Mouse (Mus musculus): Measurements from ENCODE around the gene Trim41. TPM values are rescaled to one million over a fixed set of nuclear protein-coding genes. Genes with fewer than 3 reads are reported as not detected.
"Not testable (repeated sequence)": the region's sequence is repeated elsewhere in the genome, so short reads cannot be mapped to it uniquely, and the experiment has no call there.

The Trim41 gene
- polyA plus RNA-seq, 1 experiment from 2014 or later: 6.2 TPM

GRCm38 (mm10) chr11:48846362-48846761 is 29.2 kb upstream of the Trim41 start:
- H3K9ac ChIP-seq (replicated peaks); ATAC-seq (ENCODE audit: low FRiP score, low read depth); H3K9me3 ChIP-seq; H3K27ac ChIP-seq (replicated peaks); H3K4me2 ChIP-seq (replicated peaks); H3K4me3 ChIP-seq; H3K36me3 ChIP-seq; H3K4me1 ChIP-seq: not testable (repeated sequence)
- H3K27me3 ChIP-seq: peaks cover 48% of the 10 kb centered on the region
- 86% methylated on average over 2 of the region's 2 CpGs for WGBS

GRCm38 (mm10) chr11:48845244-48845815 is 28.2 kb upstream of the Trim41 start:
- no peak overlapping the region for H3K27ac ChIP-seq (replicated peaks)
- ATAC-seq (ENCODE audit: low FRiP score, low read depth): no peak
- H3K9me3 ChIP-seq: no peaks in the 10 kb centered on the region
- peaks cover 51% of the 10 kb centered on the region for H3K27me3 ChIP-seq
- no peak overlapping the region for H3K9ac ChIP-seq (replicated peaks)
- 41% methylated on average over 13 of the region's 13 CpGs for WGBS
- no peak overlapping the region for H3K4me2 ChIP-seq (replicated peaks)
- no peak overlapping the region for H3K4me3 ChIP-seq
- H3K4me1 ChIP-seq: no peaks in the 10 kb centered on the region
- H3K36me3 ChIP-seq: no peaks in the 10 kb centered on the region

GRCm38 (mm10) chr11:48844309-48844708 is 27.2 kb upstream of the Trim41 start:
- Histone ChIP-seq H3K27ac (replicated peaks) (no peak overlapping the region), H3K9me3 (no peaks in the 10 kb centered on the region), H3K4me1 (no peaks in the 10 kb centered on the region), H3K27me3 (peaks cover 51% of the 10 kb centered on the region), H3K4me3 (no peak overlapping the region), H3K36me3 (no peaks in the 10 kb centered on the region), H3K4me2 (replicated peaks) (no peak overlapping the region), H3K9ac (replicated peaks) (no peak overlapping the region)
- WGBS: 54% methylated on average over 6 of the region's 6 CpGs
- ATAC-seq (ENCODE audit: low FRiP score, low read depth): no peak

- Histone ChIP-seq H3K4me2 (replicated peaks) (no peak overlapping the region), H3K4me3 (no peak overlapping the region), H3K36me3 (no peaks in the 10 kb centered on the region), H3K4me1 (peaks cover 6% of the 10 kb centered on the region; the same call in 1 of the 2 replicates), H3K9me3 (no peaks in the 10 kb centered on the region), H3K9ac (replicated peaks) (no peak overlapping the region), H3K27me3 (peaks cover 54% of the 10 kb centered on the region), H3K27ac (replicated peaks) (no peak overlapping the region)
- WGBS: 85% methylated on average over 11 of the region's 11 CpGs
- ATAC-seq (ENCODE audit: low FRiP score, low read depth): no peak
These were observed 26.0 kb upstream of the Trim41 start for GRCm38 (mm10) chr11:48843202-48843601.

GRCm38 (mm10) chr11:48842378-48842792 is 25.2 kb upstream of the Trim41 start:
- Histone ChIP-seq H3K27me3 (peaks cover 47% of the 10 kb centered on the region), H3K9ac (replicated peaks) (no peak overlapping the region), H3K36me3 (no peaks in the 10 kb centered on the region), H3K4me2 (replicated peaks) (no peak overlapping the region), H3K4me3 (no peak overlapping the region), H3K9me3 (no peaks in the 10 kb centered on the region), H3K4me1 (peaks cover 8% of the 10 kb centered on the region; the same call in 1 of the 2 replicates), H3K27ac (replicated peaks) (no peak overlapping the region)
- no peak for ATAC-seq (ENCODE audit: low FRiP score, low read depth)
- whole genome bisulfite sequencing: 81% methylated on average over 4 of the region's 4 CpGs

- H3K4me2 ChIP-seq (replicated peaks): no peak overlapping the region
- H3K36me3 ChIP-seq: no peaks in the 10 kb centered on the region
- WGBS: 91% methylated on average over 5 of the region's 5 CpGs
- no peak overlapping the region for H3K9ac ChIP-seq (replicated peaks)
- H3K4me3 ChIP-seq: no peak overlapping the region
- no peaks in the 10 kb centered on the region for H3K9me3 ChIP-seq
- H3K4me1 ChIP-seq: peaks cover 11% of the 10 kb centered on the region; the same call in 1 of the 2 replicates
- no peak overlapping the region for H3K27ac ChIP-seq (replicated peaks)
- ATAC-seq (ENCODE audit: low FRiP score, low read depth): no peak
- peaks cover 57% of the 10 kb centered on the region for H3K27me3 ChIP-seq
These were observed 24.1 kb upstream of the Trim41 start for GRCm38 (mm10) chr11:48841213-48841612.

- H3K36me3 ChIP-seq: no peaks in the 10 kb centered on the region
- H3K4me2 ChIP-seq (replicated peaks): no peak overlapping the region
- H3K9ac ChIP-seq (replicated peaks): no peak overlapping the region
- H3K27me3 ChIP-seq: peaks cover 60% of the 10 kb centered on the region
- H3K27ac ChIP-seq (replicated peaks): no peak overlapping the region
- ATAC-seq (ENCODE audit: low FRiP score, low read depth): no peak
- no peak overlapping the region for H3K4me3 ChIP-seq
- peaks cover 11% of the 10 kb centered on the region; the same call in 1 of the 2 replicates for H3K4me1 ChIP-seq
- no peaks in the 10 kb centered on the region for H3K9me3 ChIP-seq
These were observed 23.7 kb upstream of the Trim41 start for GRCm38 (mm10) chr11:48840805-48841204.

GRCm38 (mm10) chr11:48838879-48839680 is 21.9 kb upstream of the Trim41 start:
- H3K4me2 ChIP-seq (replicated peaks): peak overlapping the region; percentile 74
- no peaks in the 10 kb centered on the region for H3K36me3 ChIP-seq
- no peak overlapping the region for H3K27ac ChIP-seq (replicated peaks)
- H3K9me3 ChIP-seq: no peaks in the 10 kb centered on the region
- WGBS: 73% methylated on average over 10 of the region's 10 CpGs
- H3K9ac ChIP-seq (replicated peaks): no peak overlapping the region
- peaks cover 11% of the 10 kb centered on the region; the same call in 1 of the 2 replicates for H3K4me1 ChIP-seq
- no peak for ATAC-seq (ENCODE audit: low FRiP score, low read depth)
- no peak overlapping the region for H3K4me3 ChIP-seq
- H3K27me3 ChIP-seq: peaks cover 59% of the 10 kb centered on the region

GRCm38 (mm10) chr11:48838181-48838797 is 21.1 kb upstream of the Trim41 start:
- H3K4me1 ChIP-seq: peaks cover 11% of the 10 kb centered on the region; the same call in 1 of the 2 replicates

GRCm38 (mm10) chr11:48837310-48838180 is 20.4 kb upstream of the Trim41 start:
- Histone ChIP-seq H3K36me3 (no peaks in the 10 kb centered on the region), H3K9me3 (no peaks in the 10 kb centered on the region), H3K27ac (replicated peaks) (peak overlapping the region; percentile 26; the same call in 1 of the 2 replicates), H3K9ac (replicated peaks) (peak overlapping the region; percentile 69), H3K4me3 (peak overlapping the region; percentile 81), H3K4me2 (replicated peaks) (peak overlapping the region; percentile 74), H3K27me3 (peaks cover 51% of the 10 kb centered on the region), H3K4me1 (peaks cover 11% of the 10 kb centered on the region; the same call in 1 of the 2 replicates)
- ATAC-seq (ENCODE audit: low FRiP score, low read depth): peak; percentile 44
- WGBS: under 1% methylated on average over 74 of the region's 77 CpGs

More at GRCm38 (mm10) chr11:48838181-48838797, 21.1 kb upstream of the Trim41 start:
- WGBS: 3% methylated on average over 16 of the region's 16 CpGs
- 0 out of 2 replicates have a peak, but pooled peaks have one; percentile 9 for ATAC-seq (ENCODE audit: low FRiP score, low read depth)
- no peaks in the 10 kb centered on the region for H3K36me3 ChIP-seq
- H3K9ac ChIP-seq (replicated peaks): peak overlapping the region; percentile 69
- no peaks in the 10 kb centered on the region for H3K9me3 ChIP-seq
- H3K4me3 ChIP-seq: peak overlapping the region; percentile 81
- peaks cover 59% of the 10 kb centered on the region for H3K27me3 ChIP-seq
- peak overlapping the region; percentile 74 for H3K4me2 ChIP-seq (replicated peaks)
- H3K27ac ChIP-seq (replicated peaks): no peak overlapping the region

- no peaks in the 10 kb centered on the region for H3K9me3 ChIP-seq
- H3K36me3 ChIP-seq: no peaks in the 10 kb centered on the region
- H3K4me2 ChIP-seq (replicated peaks): peak overlapping the region; percentile 74
- H3K27me3 ChIP-seq: peaks cover 46% of the 10 kb centered on the region
- ATAC-seq (ENCODE audit: low FRiP score, low read depth): peak; percentile 11
- peak overlapping the region; percentile 81 for H3K4me3 ChIP-seq
- H3K27ac ChIP-seq (replicated peaks): no peak overlapping the region
- H3K9ac ChIP-seq (replicated peaks): peak overlapping the region; percentile 69
- H3K4me1 ChIP-seq: peaks cover 11% of the 10 kb centered on the region; the same call in 1 of the 2 replicates
- 10% methylated on average over 11 of the region's 11 CpGs for WGBS
These were observed 19.8 kb upstream of the Trim41 start for GRCm38 (mm10) chr11:48836990-48837309.
